Mouse (Mus musculus) T-helper 1 cell (primary cell): Measurements from ENCODE around the gene Ccdc92b.
"Not testable (repeated sequence)": the region's sequence is repeated elsewhere in the genome, so short reads cannot be mapped to it uniquely, and the experiment has no call there.

Experiments
- in situ Hi-C: fragments of 300-600 bp; cut with MboI, MseI; formaldehyde crosslinking; loops from one replicate; pipeline ENCODE4 v1.15.1; 2025; ENCODE audit warnings: high pct_unique_total_duplicates

The Ccdc92b gene

DNA sequence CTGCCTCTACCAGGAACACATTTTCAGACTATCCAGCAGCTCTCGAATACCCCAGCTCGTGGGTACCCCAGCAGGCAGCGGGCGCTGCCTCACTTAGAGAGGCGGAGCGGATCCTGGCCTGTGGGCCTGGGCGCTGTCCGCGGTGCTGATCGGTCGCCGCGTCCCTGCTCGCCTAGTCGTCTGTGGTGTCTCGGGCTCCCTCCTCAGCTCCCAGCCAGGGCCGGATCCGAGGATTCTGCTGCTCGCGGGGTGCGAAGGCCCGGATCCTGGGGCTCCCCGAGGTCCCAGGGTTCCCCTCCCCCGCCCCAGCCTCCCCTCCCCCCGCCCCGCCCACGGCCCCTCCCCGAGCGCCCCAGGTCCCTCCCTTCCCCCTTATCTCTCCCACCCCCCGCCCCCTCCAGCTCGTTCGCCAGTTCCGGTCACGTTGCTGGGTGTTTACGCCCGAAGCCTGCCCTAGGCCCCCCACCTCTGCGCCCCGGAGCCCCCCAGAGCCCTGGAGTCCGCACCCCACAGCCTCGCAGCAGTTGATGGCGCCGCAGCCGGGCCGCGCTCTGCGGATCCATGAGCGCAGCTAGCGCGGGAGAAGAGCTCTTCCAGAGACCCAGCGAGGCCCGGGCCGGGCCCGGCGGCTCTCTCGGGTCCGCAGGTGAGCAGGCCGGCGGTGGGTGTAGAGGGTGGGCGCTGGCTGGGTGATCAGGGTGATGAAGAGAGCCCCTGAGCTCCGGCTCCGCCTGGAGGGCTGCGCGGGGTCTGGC lies at the start of gene Ccdc92b:
Gene Ccdc92b, plus strand, starts transcription at position 405 of the 755 bp plus-strand sequence.
- in situ Hi-C loops, result no loop called here

DNA sequence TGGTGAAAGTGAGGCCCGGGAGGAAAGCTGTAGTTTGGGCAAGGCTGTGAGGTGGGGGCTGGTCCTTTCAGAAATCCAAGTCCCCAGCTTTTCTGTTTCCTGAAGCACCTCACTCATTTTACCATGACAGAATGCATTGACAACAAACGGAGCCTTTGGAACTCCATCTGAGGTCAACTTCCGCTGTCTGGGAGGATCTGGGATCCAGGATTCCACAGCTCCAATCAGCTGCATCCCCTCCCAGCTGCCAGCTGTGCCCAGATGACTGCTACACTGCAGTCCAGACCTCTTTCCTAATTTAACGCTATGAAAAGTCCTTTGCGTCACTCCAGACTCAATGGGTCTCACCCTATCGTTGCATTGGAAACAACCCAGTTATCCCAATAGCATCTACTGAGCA lies 49.7 kb upstream of the Ccdc92b start:
- in situ Hi-C loops, result no loop called here

DNA sequence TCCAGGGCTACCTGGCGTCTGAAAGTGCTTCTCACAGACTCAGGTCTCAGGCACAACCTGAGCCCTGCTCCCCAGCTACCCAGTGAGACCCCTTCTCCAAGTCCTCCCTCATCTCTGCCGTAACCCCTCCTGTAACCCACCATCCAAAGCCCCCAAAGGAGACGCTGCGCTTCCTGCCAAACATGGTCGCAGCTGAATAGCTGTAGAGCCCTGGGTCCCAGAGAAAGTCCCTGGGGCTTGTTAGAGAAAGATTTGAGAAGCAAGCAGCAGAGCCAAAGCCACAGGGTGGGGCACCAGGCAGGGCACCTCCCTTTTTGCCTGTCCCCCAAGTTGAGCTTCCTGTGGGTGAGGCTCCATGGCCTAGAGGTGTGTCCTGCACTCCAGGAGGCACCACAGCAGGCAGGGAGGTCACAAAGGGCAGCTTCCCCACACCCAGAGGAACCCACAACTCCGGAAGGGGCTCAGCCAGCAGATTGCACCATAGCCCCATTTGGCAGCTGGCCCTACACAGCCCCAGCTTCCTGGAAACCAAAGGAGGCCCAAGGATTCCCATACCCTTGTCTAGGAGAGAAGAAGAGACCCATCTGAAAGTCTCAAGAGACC lies 46.8 kb upstream of the Ccdc92b start:
- in situ Hi-C loops, result no loop called here

DNA sequence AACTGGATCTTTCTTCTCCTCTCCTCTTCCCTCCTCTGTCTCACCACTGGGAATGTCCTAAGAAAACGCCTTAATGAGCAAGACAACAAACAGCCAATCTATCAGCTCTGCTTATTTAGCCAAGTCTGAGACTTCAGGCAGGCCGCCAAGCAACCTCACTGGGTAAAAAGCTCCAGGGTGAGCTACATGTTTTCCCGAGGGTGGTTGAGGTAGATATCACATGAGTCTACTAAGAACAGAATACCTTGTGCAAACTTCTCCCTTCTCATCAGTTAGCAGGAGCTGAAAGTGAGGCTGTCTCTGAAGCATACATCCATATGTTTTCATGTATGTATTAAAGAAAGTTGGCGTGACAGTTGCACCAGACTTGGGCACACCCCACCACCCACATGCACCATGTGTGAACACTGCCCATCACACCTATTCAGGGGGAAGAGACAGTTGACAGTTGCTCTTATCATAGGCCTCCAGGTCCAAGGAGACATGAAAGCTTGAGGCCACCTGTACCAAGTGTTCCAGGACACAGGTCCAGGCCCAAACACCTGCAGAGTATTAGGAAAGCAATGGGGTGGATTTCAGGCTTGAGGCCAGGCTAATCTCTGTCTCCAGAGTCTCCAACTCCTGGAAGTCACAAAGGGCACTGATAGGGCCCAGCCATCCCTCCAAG lies 44.5 kb upstream of the Ccdc92b start:
- in situ Hi-C loops, result no loop called here

DNA sequence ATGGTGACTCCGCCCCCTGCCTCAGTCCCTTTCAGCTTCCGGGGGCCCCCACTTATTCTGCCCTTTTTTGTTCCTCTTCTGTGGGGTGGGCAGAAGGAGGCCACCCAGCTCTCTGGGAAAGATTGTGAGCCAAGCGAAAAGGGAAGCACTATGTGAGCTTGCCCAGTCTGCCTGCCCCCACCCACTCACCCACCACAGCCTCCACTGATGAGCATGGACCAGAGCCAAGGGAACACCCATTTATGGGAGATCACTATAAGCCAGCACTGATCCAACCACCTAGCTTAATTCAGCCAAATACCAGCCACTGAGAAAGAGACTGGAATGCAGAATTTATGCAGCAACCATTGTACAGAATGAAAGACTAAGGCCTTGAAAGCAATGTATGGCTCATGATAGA lies 43.5 kb upstream of the Ccdc92b start:
- in situ Hi-C loops, result no loop called here

DNA sequence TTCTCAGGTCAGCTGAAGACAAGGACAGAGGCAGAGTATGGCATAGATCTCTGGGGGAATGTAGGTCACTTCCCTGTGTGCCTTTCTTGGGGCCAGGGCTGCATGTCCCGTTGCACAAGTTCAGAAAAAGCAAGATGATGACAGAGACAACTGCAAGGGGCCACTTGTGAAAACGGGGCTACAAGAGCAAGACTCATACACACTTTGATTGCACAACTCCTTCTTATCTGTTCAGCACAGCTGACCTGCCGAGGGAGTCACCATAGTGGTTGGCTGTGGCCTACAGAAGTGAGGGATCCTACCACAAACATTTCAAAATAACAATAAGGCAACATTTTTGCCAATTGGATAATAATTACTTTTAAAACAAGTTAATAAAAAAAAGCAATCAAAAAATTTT lies 42.3 kb upstream of the Ccdc92b start:
- in situ Hi-C loops, result no loop called here

DNA sequence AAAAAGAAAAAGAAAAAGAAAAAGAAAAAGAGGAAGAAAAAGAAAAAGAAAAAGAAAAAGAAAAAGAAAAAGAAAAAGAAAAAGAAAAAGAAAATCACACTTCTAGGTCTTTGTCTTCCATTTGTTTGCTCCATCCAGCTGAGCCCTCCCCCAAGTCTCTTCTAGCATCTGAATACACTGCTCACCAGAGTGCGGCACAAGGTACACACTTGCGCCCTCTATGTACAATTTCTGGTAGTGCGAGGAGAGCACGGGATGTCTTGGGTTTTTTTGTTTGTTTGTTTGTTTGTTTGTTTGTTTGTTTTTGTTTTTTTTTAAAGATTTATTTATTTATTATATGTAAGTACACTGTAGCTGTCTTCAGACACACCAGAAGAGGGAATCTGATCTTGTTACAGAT lies 38.1 kb upstream of the Ccdc92b start:
- in situ Hi-C loops, result not testable (repeated sequence)

DNA sequence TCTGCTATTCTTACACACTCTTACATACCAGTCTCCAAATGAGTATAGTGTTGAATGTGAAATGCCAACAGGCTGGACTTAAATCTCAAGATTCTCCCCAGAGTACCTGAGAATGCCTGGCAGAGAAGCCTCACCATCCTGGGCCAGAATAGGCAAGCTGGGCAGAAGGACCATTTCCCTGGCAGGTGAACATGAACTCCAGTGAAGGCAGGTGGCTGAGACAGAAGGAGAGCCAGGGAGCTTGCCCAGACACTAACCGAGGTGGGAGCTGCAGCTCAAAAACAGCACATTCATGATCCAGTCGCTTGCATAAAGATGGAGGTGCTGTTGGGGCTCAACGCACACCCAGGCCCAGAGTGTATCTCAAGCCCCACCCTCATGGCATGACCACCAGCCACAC lies 36.9 kb upstream of the Ccdc92b start:
- in situ Hi-C loops, result no loop called here

DNA sequence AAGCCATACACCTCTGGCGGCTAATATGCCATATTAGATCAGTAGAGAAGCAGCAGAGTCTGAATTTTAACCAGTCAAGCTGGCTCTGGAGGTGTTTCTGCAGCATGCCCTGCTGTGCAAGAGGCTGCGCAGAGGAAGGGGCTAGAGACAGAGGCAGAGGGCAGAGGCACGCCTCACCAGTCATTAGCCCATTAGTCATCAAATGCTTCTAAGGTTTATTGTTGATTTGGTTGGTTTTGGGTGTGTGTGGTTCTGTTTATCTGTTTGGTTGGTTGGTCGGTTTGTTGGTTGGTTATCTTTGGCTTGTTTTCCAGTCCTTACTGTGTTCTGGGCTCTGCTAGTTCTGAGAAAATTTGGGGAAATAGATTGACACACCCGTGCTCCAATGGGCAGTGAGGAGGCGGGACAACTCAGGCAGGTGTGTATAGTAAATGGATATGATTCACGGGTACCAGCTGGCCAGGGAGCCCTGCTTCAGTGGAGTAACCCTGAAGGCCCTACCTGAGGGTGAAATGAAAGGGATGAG lies 35.5 kb upstream of the Ccdc92b start:
- in situ Hi-C loops, result no loop called here

DNA sequence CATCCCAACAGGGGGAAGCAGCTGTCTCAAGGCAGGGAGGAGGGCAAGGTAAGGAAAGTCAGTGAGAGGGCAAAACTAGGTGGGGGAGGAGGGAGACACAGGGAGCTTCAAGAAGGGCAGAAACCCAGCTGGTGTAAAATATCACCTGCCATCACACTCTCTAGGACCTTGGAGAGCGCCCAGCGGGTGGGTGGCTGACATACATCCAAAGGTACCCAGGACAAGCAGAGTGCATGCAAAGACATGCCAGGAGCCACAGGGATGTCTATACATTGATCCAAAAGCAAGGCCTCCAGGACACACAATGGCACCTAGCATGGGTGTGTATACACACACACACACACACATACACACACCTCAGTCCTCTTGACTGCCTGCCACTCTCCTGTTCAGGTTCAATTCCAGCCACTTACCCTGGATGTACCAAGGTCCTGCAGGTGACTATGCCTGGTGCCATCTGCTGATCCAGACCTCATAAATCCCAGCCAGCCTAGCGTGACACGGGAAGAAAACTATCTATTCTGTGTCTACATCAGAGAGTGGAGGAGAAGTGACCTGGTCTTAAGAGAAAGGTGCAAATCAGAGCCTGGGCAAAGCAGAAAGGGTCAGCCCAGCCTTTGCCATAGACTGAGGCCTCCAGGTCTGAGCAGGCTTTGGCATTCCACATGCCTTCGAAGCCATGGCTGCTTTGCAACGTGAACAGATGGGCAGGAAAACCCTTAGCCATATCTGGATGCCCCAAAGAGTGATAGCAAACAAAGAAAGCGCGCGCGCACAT lies 34.3 kb upstream of the Ccdc92b start:
- in situ Hi-C loops, result no loop called here

DNA sequence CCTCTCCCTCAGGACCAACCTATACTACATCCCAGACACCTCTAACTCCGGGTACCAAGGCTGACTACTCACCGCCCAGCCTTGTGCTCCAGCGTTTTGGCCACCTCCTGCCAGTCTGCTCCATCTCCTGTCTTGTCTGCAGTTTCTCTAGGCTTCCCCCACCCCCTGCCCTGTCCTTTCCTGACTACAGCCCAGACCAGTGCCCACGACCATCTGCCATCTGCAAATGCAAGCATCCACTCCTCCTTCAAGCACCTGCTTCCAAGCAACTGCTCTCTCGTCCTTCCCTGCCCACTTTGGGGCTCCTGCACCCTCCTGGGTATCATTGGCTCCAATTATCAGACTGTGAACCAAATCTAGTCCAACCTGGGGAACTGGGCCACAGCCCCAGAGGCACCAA lies 33.0 kb upstream of the Ccdc92b start:
- in situ Hi-C loops, result no loop called here

DNA sequence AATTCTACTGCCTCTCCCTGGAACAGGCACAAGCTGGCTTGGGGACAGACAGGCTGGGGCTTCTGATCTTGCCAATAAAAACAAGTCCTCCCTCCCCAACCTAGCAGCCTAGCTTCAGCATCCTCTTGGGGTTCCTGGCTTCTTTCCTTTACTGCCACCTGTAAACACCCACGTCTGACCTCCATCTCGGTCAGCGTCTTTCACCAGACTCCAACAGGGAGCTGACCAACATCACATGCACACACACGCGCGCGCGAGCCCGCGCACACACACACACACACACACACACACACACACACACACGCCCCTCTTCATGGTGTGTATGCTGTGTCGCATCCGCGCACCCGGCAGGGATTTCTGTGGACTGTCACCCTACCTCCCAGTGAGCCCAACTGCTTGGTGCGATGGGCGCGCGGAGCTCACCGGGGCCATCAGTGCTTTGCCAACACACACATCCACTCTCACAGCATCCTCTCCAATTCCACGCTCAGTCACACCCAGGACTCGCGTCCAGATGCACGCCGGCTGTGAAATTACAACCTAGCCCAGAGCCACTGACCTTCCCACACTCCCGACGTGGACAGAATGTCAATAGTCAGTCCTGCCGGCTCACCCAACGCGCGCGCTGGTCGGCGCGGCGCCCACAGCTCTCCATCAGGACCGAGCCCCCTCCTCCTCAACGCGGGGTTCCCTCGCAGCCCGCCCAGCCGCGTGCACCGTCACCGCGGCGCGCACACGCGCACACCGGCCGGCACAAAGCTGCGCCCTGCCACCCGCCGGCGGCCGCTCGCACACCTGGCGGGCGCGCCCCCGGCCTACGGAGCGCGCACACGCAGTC lies 29.8 kb upstream of the Ccdc92b start:
- in situ Hi-C loops, result no loop called here

DNA sequence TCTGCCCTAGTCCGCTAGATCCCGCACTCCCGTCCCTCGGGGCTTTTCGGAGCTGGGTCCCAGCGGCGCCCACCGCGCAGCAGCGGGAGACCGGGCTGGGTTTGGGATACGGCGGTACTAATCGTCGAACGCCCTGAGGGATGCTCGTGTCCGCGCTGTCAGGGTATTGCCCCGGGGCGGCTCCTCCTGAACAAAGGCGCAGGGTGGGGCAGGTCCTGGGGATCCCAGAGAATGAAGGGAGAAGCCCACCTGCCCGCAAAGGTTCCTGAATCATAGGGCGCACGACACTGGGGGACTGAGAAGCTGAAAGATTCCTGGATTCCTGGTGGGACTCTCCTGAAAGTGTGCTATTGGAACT lies 29.2 kb upstream of the Ccdc92b start:
- in situ Hi-C loops, result no loop called here

DNA sequence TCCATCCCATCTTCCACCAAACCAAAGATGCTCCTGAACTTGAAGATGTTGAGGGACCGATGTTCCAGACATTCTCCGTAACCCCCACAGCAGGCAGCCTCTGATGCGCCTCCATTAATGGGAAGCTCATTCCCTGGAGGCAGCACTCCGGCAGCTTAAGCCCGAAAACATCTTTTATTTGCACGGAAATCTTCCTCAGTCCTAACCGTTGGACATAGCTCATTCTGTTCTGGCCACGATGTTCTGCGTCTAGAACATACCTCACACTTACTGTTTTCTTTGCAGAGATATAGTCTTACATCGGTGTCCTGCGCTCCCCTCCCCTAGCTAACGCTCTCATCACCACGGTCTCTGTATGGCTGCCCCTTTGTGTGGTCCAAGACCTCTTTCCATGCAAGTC lies 28.7 kb upstream of the Ccdc92b start:
- in situ Hi-C loops, result no loop called here

DNA sequence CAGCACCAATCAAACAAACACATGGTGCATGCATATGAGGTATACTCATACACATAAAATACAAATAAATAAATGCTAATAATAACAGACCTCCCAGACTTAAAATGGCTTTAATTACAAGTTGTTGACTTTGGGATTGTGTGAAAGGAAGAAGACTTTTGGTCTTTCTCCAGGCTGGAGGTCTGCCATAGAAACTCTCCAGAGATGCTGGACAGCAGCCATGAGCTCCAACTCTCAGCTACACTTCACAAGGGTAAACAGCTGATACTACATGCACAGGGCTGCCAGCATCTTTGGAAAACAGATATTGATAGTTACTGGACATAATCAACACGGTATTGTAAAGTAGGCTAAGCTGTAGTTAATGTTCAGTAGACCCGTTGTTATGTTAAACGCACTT lies 27.2 kb upstream of the Ccdc92b start:
- in situ Hi-C loops, result no loop called here

DNA sequence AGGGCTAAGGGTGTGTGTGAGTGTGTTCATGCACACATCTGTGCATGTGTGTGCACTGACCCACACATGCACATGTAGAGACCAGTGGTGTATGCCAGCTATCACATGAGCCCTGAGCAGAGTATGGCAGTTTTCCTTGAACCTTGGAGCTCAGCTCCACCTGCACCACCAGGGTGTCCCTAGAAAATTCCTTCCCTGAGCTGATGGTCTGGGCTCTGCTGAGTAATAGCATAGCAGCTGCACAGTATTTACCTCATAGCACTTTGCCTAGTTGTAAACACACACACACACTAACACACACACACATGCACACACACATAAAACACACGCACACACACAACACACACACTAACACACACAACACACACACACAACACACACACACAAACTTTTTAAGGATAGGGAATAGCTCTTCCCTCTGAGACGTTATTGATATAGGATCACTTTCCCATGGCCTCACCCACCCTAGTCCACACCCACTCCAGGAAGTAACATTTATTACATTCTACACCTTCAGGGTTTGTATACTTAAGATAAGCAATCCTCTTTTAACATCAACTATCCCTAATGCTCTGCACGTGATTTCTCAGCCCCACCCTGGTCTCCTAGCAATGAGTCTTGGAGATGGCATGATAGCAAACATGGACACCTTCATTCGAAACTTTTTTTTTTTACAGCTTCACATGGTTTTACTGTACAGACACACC lies 22.0 kb upstream of the Ccdc92b start:
- in situ Hi-C loops, result no loop called here

DNA sequence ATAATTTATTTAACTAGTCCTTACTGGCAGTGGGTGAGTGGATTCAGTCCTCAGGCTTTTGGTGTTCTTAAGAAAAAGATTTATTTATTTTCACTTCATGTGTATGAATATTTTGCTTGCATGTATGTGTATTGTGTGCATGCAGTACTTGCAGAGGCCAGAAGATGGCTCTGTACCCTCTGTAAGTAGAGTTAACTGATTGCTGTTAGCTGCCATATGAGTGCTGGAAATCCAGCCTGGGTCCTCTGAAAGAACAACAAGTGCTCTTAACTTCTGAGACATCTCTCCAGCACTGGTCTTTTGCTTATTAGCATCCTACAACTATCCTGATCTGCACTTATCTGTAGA lies 21.4 kb upstream of the Ccdc92b start:
- in situ Hi-C loops, result no loop called here

DNA sequence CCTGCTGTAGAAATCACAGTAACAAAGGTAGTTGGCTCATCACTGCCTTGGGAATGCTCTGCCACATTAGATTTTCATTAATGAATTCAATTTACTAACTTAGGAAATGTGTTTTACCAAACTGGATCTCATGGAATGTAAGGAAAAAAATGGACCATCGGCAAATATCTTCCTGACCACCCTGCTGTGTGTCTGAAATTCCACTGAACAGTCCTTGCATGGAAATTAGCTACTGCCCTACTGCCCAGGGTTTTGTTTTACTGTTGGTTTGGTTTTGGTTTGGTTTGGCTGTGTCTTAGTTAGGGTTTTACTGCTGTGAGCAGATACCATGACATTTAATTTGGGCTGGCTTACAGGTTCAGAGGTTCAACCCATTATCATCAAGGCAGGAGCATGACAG lies 17.1 kb upstream of the Ccdc92b start:
- in situ Hi-C loops, result no loop called here

DNA sequence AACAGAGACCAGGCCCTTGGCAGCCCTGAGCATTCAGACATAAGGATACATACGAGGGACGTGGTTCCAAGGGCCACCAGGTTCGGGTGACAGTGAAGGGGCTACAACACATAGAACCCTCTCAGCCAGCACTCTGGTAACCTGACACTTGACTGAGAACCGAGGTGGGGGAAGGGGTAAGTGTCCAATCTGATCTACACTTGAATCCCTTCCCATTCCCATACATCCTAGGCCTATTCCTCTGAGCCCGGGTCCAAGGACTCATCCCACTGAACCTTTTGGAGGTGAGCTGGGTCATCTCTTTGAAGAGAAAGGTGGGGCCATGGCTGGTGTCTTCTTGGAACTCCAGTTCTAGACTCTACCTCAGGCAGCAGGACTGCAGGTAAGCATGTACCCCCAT lies 9.3 kb upstream of the Ccdc92b start:
- in situ Hi-C loops, result no loop called here

DNA sequence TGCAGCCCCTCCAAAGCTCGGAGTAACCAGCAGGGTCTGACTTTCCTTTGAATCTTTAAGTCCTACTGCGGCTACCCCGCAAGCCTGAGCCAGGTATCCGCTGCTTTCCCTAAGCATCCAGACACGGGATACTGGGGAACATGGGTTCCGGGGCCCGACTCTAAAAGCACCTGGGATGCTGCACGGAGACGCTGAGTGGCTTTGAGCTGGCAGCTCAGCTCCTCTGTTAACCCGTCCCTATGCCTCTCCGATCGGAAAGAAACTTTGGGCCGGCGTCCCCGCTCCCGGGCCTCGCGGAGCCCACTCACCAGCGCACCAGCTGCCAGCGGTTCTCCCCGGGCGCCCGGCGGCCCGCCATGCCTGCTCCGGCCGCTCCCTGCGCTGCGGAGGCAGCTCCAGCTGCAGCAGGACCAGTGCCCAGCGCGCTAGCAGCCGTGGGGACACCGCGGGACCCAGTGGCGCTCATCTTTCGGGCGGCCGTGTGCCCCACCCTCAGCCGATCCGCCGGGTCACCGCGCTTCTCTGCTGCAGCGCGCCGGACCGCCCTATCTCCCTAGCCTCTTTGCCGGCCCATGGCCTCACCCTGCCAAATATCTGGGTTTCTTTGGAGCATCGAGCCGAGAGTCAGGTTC lies 8.7 kb upstream of the Ccdc92b start, which contains the start of gene Rap1gap2:
Gene Rap1gap2, minus strand, starts transcription at position 371 of the 632 bp plus-strand sequence.
- in situ Hi-C loops, result no loop called here
